Mouse (Mus musculus): Measurements from ENCODE around the gene Clcc1.

- TF ChIP-seq CTCF (IDR thresholded peaks at IDR 0.05; ENCODE audit: low read depth, low read length): no peak
- no peak for TF ChIP-seq POLR2A (IDR thresholded peaks at IDR 0.05; ENCODE audit: borderline replicate concordance, low read depth, low read length)
Measured at GRCm38 (mm10) chr3:108644856-108645255, 8.9 kb upstream of the Clcc1 start.
